12 mouse cellular contexts compared by ENCODE assay signal in genomic region chr13:15602677-15603221, GRCm38 (mm10).
DNase-seq lines count a peak whose midpoint lies in the region; ATAC-seq lines count a peak whose summit lies in the region.
"Had no signal": no experiment of that assay in that cellular context is flagged by ENCODE, and none has a peak within 500 bp of the region (broad histone marks: within the 10 kb centered on the region; RNA-seq: fewer than 3 reads in every experiment).

No protein-coding gene starts in this region.

- peaks cover 14% of the 10 kb centered on the region for H3K36me3 ChIP-seq in embryonic facial prominence, embryonic 10.5 days (replicated peaks)
- no peaks in the 10 kb centered on the region for H3K36me3 ChIP-seq in hindbrain, embryonic 16.5 days (ENCODE audit: control insufficient read depth, insufficient read depth, low read length)
- H3K36me3 ChIP-seq in midbrain, embryonic 11.5 days (ENCODE audit: control insufficient read depth, insufficient read depth, low read length): no peaks in the 10 kb centered on the region
- H3K36me3 ChIP-seq: heart, embryonic 12.5 days; liver, embryonic 15.5 days had no signal

- intact Hi-C loops in left cerebral cortex, postnatal 25 days (cut with DNase I): no loop called here

- H3K4me1 ChIP-seq in embryonic facial prominence, embryonic 10.5 days: peaks cover 29% of the 10 kb centered on the region
- no peaks in the 10 kb centered on the region for H3K4me1 ChIP-seq in hindbrain, embryonic 16.5 days (ENCODE audit: control insufficient read depth, insufficient read depth, low read depth, low read length)
- H3K4me1 ChIP-seq in midbrain, embryonic 11.5 days (ENCODE audit: control insufficient read depth, insufficient read depth, low read length): peaks cover 27% of the 10 kb centered on the region
- H3K4me1 ChIP-seq: liver, embryonic 15.5 days had no signal

- peak; percentile 38; the same call in 1 of the 2 replicates for ATAC-seq in hindbrain, embryonic 16.5 days
- ATAC-seq in midbrain, embryonic 11.5 days (ENCODE audit: low FRiP score): peak; percentile 84

- peak; percentile 62 for DNase-seq in embryo, embryonic 10 days (ENCODE audit: low spot score)
- DNase-seq in embryonic facial prominence, embryonic 10.5 days (ENCODE audit: low spot score): no peak
- peak; percentile 92 for DNase-seq in midbrain, embryonic 11.5 days (ENCODE audit: low spot score, missing footprints)
- DNase-seq in left cerebral cortex, postnatal 25 days (ENCODE audit: low spot score in 2 of 2): no peak
- DNase-seq in ovary, postnatal 14 days (ENCODE audit: low spot score): no peak
- no peak for DNase-seq in adrenal gland, postnatal 14 days
- DNase-seq: kidney, postnatal 4 days; thymus, postnatal 36 days had no signal

- no peak overlapping the region for H3K9ac ChIP-seq in hindbrain, embryonic 16.5 days (ENCODE audit: low read depth, low read length)
- no peak overlapping the region for H3K9ac ChIP-seq in midbrain, embryonic 11.5 days (ENCODE audit: low read length)
- H3K9ac ChIP-seq: heart, embryonic 12.5 days; liver, embryonic 15.5 days had no signal

- H3K27me3 ChIP-seq in embryonic facial prominence, embryonic 10.5 days (replicated peaks; ENCODE audit: low read depth, poor library complexity, severe bottlenecking): no peaks in the 10 kb centered on the region; the same call in 1 of the 2 replicates
- no peaks in the 10 kb centered on the region for H3K27me3 ChIP-seq in hindbrain, embryonic 16.5 days (replicated peaks; ENCODE audit: control insufficient read depth, insufficient read depth, low read length)
- peaks cover 10% of the 10 kb centered on the region for H3K27me3 ChIP-seq in midbrain, embryonic 11.5 days (ENCODE audit: control insufficient read depth, insufficient read depth, low read length)
- H3K27me3 ChIP-seq: liver, embryonic 15.5 days had no signal

- H3K27ac ChIP-seq in embryonic facial prominence, embryonic 10.5 days (replicated peaks): peak overlapping the region; percentile 45
- no peak overlapping the region for H3K27ac ChIP-seq in hindbrain, embryonic 16.5 days (ENCODE audit: low read depth, low read length)
- H3K27ac ChIP-seq in midbrain, embryonic 11.5 days (ENCODE audit: low read depth, low read length): peak overlapping the region; percentile 42
- H3K27ac ChIP-seq: liver, embryonic 15.5 days had no signal

- H3K9me3 ChIP-seq in embryonic facial prominence, embryonic 10.5 days: no peaks in the 10 kb centered on the region
- H3K9me3 ChIP-seq in hindbrain, embryonic 16.5 days (ENCODE audit: control insufficient read depth, low read length): no peaks in the 10 kb centered on the region
- H3K9me3 ChIP-seq in midbrain, embryonic 11.5 days (ENCODE audit: control insufficient read depth, low read length): no peaks in the 10 kb centered on the region
- H3K9me3 ChIP-seq: heart, embryonic 12.5 days; liver, embryonic 15.5 days had no signal

- no peak overlapping the region for H3K4me3 ChIP-seq in embryonic facial prominence, embryonic 10.5 days
- H3K4me3 ChIP-seq in hindbrain, embryonic 16.5 days (ENCODE audit: low read length): no peak overlapping the region
- H3K4me3 ChIP-seq in midbrain, embryonic 11.5 days (ENCODE audit: low read depth, low read length): no peak overlapping the region
- H3K4me3 ChIP-seq: erythroblast, embryonic 14.5 days; heart, embryonic 12.5 days; liver, embryonic 15.5 days had no signal

- WGBS in embryonic facial prominence, embryonic 10.5 days: 4% methylated on average over 4 of the region's 4 CpGs
- 4% methylated on average over 4 of the region's 4 CpGs for WGBS in hindbrain, embryonic 16.5 days
- 0% methylated on average over 4 of the region's 4 CpGs for WGBS in midbrain, embryonic 11.5 days

- H3K4me2 ChIP-seq in hindbrain, embryonic 16.5 days (ENCODE audit: low read length): no peak overlapping the region
- peak overlapping the region; percentile 6; the same call in 1 of the 2 replicates for H3K4me2 ChIP-seq in midbrain, embryonic 11.5 days
- H3K4me2 ChIP-seq: heart, embryonic 12.5 days; liver, embryonic 15.5 days had no signal

Comparison
In these comparisons a context has a peak if more than half of its experiments do, and no peak if none do; other contexts are left out.
1. DNase-seq: peak in embryo, embryonic 10 days (single experiment) and midbrain, embryonic 11.5 days (single experiment); none in embryonic facial prominence, embryonic 10.5 days (single experiment), left cerebral cortex, postnatal 25 days (0 of 2), ovary, postnatal 14 days (single experiment) and adrenal gland, postnatal 14 days (single experiment).